Mouse (Mus musculus) brain, embryonic 14.5 days (tissue): ENCODE results near the gene Mt1.

Experiments
- CTCF ChIP-seq: fragments of 200-500 bp; IDR thresholded peaks from 2 replicates; pipeline ENCODE4 v1.5.1; 2012; ENCODE audit warnings: inconsistent platforms, mild to moderate bottlenecking, moderate library complexity, borderline replicate concordance; ENCODE audit not compliant: insufficient read depth, insufficient read length; ENCODE audit errors: extremely low read depth
- POLR2A ChIP-seq: fragments of 200-500 bp; IDR thresholded peaks from 2 replicates; pipeline ENCODE4 v1.6.1; 2012; ENCODE audit warnings: mild to moderate bottlenecking, inconsistent platforms, borderline replicate concordance; ENCODE audit not compliant: poor library complexity, insufficient read depth, insufficient read length, severe bottlenecking; ENCODE audit errors: extremely low read depth

GRCm38 (mm10) chr8:94189275-94190031 lies 10.6 kb downstream of the Mt1 start:
- no peak for TF ChIP-seq CTCF
- no peak for TF ChIP-seq POLR2A
